Mouse (Mus musculus) brain, embryonic 14.5 days (tissue): ENCODE results near the gene Nfyb. TPM values are rescaled to one million over a fixed set of nuclear protein-coding genes. Genes with fewer than 3 reads are reported as not detected.

Source experiments
- DNase-seq: peaks from one replicate; pipeline ENCODE4 v3.0.0-alpha.2; 2011; ENCODE audit warnings: low read depth
- CTCF ChIP-seq: fragments of 200-500 bp; IDR thresholded peaks from 2 replicates; pipeline ENCODE4 v1.5.1; 2012; ENCODE audit warnings: inconsistent platforms, mild to moderate bottlenecking, moderate library complexity, borderline replicate concordance; ENCODE audit not compliant: insufficient read depth, insufficient read length; ENCODE audit errors: extremely low read depth
- POLR2A ChIP-seq: fragments of 200-500 bp; IDR thresholded peaks from 2 replicates; pipeline ENCODE4 v1.6.1; 2012; ENCODE audit warnings: mild to moderate bottlenecking, inconsistent platforms, borderline replicate concordance; ENCODE audit not compliant: poor library complexity, insufficient read depth, insufficient read length, severe bottlenecking; ENCODE audit errors: extremely low read depth
- polyA plus RNA-seq: library from polyadenylated mRNA; depleted of rRNA; stranded (reverse); fragments of >200 nt; gene quantifications from 2 replicates; pipeline ENCODE4 v1.2.3, GENCODE M21; 2012; rRNA removed

Nfyb gene
- 55.7 and 64.5 TPM in 2 replicates for polyA plus RNA-seq

GRCm38 (mm10) chr10:82763840-82764631 lies at the start of gene Nfyb:
Nfyb (minus strand) TSS chr10:82764144.
- DNase-seq: peak; percentile 99
- no peak for TF ChIP-seq CTCF
- peak; percentile 98 for TF ChIP-seq POLR2A

GRCm38 (mm10) chr10:82811855-82812431 lies 48.0 kb upstream of the Nfyb start:
- peak; percentile 84 for DNase-seq
- TF ChIP-seq POLR2A (no peak), CTCF (peak; percentile 87)

- TF ChIP-seq POLR2A (no peak), CTCF (no peak)
- peak; percentile 21 for DNase-seq
Measured at GRCm38 (mm10) chr10:82809352-82809751, 45.4 kb upstream of the Nfyb start.

GRCm38 (mm10) chr10:82808891-82809290 lies 44.9 kb upstream of the Nfyb start:
- TF ChIP-seq POLR2A (no peak), CTCF (no peak)
- no peak for DNase-seq

GRCm38 (mm10) chr10:82808155-82808554 lies 44.2 kb upstream of the Nfyb start:
- TF ChIP-seq CTCF (no peak), POLR2A (no peak)
- DNase-seq: no peak

GRCm38 (mm10) chr10:82807238-82807637 lies 43.3 kb upstream of the Nfyb start:
- no peak for DNase-seq
- no peak for TF ChIP-seq CTCF
- no peak for TF ChIP-seq POLR2A

- no peak for DNase-seq
- TF ChIP-seq CTCF: no peak
- TF ChIP-seq POLR2A: no peak
Measured at GRCm38 (mm10) chr10:82806414-82806813, 42.5 kb upstream of the Nfyb start.

- DNase-seq: no peak
- TF ChIP-seq POLR2A (no peak), CTCF (no peak)
Measured at GRCm38 (mm10) chr10:82805111-82805510, 41.2 kb upstream of the Nfyb start.

GRCm38 (mm10) chr10:82804396-82804795 lies 40.5 kb upstream of the Nfyb start:
- TF ChIP-seq POLR2A (no peak), CTCF (no peak)

GRCm38 (mm10) chr10:82800094-82800493 lies 36.1 kb upstream of the Nfyb start:
- no peak for DNase-seq
- TF ChIP-seq POLR2A (no peak), CTCF (no peak)

More at GRCm38 (mm10) chr10:82804396-82804795, 40.5 kb upstream of the Nfyb start:
- DNase-seq: no peak

GRCm38 (mm10) chr10:82798312-82798933 lies 34.5 kb upstream of the Nfyb start:
- DNase-seq: no peak
- no peak for TF ChIP-seq CTCF
- no peak for TF ChIP-seq POLR2A
